Mouse (Mus musculus) layer of hippocampus, adult 9-11 months (tissue): ENCODE results near the gene Snx21.
"Not testable (repeated sequence)": the region's sequence is repeated elsewhere in the genome, so short reads cannot be mapped to it uniquely, and the experiment has no call there.

Experiments used
- DNase-seq: peaks from one replicate; pipeline ENCODE4 v3.0.0; 2022

Snx21 gene

DNA sequence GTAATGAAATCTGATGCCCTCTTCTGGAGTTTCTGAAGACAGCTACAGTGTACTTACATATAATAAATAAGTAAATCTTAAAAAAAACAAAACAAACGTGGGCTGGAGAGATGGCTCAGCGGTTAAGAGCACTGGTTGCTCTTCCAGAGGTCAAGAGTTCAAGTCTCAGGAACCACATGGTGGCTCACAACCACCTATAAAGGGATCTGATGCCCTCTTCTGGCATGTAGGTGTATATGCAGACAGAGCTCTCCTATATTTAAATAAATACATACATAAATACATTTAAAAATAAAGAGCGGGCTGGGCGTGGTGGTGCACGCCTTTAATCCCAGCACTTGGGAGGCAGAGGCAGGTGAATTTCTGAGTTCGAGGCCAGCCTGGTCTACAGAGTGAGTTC, 12.9 kb downstream of the Snx21 start:
- DNase-seq = not testable (repeated sequence)

GRCm38 (mm10) chr2:164800252-164801004, 14.8 kb downstream of the Snx21 start:
- DNase-seq = no peak

- no peak for DNase-seq
These were observed 17.7 kb downstream of the Snx21 start for GRCm38 (mm10) chr2:164803201-164803920.

DNA sequence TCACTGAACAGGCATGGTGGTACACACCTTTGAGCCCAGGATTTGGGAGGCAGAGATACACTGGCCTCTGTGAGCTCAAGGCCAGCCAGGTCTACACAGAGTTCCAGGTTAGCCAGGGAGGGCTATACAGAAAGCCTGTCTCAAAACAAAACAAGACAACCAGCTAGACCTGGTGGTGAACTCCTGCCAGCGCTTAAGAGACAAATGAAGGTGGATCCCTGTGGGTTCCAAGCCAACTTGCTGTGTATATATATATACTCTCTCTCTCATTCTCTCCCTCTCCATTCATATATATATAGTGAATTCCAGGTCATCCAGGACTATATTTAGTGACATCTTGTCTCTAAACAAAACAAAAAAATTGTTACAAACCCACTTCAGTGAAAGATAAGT, 18.3 kb downstream of the Snx21 start:
- DNase-seq = no peak

DNA sequence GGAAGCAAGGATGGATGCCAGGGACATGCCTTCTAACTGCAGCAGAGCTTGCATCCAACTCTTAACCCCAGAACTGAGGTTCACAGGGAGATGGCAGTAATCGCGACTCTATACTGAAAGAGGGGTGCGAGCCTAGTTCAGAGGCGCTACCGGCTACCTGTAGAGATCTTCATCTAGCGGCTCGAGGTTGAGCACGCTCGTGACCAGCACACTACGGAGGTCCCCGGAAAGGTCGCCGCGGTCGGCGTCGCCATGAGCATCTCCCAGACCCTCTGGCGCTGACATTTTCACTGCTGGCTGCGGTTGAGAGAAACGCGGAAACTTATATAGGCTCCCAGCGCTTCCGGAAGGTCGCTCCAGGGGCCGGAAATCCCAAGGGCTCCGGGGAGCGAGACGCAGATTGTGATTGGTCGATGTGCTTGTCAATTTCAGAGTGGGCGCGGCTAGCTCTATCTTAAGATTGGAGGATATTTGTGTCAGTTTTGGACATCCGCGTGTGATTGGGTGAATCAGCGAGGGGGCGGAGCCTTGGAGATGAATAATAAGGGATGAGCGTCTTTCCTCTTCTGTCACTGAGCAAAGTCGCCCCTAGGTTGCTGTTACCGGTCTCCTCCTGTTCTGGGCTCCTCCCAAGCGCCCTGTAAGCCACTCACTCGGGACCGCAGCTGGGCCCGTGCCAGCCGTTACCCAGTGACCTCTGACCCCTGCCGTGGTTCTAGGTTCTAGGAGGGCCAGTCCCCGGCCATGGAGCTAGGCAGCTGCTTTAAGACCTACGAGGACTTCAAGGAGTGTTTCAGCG, 19.1 kb downstream of the Snx21 start, which contains the start of the genes Acot8 and Zswim3:
Gene Acot8 (minus strand): TSS at position 350 of the 799 bp plus-strand sequence.
Gene Zswim3 (plus strand): TSS at position 566 of the 799 bp plus-strand sequence.
- DNase-seq = peak; percentile 98

DNA sequence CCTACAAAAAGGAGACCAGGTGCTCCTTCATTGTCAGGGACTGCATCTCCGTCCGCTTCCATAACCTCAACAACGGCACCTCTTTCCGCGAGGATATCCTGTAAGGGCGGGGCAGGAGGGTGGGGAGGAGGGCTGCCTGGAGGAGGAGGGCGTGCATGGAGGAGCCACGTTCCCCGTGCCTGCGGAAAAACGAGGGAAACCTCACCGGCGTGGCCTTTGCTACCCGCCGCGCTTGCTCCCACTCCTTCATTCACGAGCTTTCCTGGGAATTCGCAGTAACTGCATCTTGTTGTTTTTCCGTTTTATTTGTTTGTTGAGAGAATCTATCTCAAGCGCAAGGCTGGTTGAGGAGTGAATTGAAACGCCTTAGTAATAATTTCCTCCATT, 19.7 kb downstream of the Snx21 start:
- DNase-seq = no peak

GRCm38 (mm10) chr2:164806614-164807013, 21.0 kb downstream of the Snx21 start:
- no peak for DNase-seq

DNA sequence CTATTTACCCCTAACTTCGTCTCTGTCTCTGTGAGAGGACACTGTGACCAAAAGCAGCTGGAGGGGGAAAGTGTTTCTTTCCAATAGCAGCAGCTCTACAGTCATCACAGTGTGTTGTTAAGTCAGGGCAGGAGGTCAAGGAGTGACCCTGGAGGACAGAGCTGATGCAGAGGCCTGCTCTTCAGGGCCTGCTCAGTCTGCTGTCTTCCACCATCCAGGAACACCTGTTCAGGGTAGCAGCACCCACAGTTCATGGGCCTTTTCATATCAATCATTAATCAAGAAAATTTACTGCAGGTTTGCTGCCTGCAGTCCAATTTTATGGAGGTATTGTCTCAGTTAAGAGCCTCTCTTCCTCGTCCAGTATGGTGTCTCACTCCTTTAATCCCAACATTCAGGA, 27.9 kb downstream of the Snx21 start:
- DNase-seq = no peak

GRCm38 (mm10) chr2:164815348-164815747, 29.7 kb downstream of the Snx21 start:
- DNase-seq = no peak

- no peak for DNase-seq
These were observed 30.2 kb downstream of the Snx21 start for GRCm38 (mm10) chr2:164815821-164816220.

DNA sequence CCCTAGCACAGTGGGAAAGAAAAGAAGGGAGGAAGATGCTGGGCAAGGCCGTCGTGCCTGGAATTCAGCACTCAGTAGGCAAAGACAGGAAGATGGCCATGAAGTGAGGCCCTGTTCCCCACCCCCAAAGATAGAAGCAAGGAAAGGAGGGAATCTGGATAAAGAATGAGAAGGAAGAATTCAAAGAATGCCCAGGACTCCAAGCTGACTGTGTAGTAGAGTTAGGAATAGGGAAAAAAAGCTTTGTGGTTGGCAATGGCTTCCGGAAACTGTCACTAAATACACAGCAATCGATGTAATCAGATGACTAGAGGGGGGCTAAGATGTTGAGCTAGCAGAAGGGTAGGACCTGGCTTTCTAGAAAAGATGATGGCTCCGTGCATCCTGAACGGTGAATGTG, 31.6 kb downstream of the Snx21 start:
- no peak for DNase-seq

DNA sequence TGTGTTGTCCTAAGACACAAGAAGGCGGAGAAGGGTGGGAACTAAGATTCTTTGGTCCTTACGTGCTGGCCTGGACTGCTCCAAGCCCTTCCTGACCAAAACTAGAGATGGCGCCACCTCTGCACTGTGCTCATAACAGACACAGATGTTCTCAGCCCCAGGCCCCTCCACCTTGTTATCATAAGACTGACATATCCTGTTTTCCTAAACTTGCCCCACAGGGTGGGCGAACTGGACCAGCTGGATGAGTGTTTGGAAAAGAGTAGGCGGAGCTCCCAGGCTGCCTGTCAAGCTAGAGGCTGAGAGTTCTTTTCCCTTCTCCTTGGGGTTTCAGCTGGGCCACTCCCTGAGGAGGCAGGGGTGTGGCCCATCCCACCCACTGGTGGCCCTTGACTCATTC, 32.1 kb downstream of the Snx21 start:
- no peak for DNase-seq

DNA sequence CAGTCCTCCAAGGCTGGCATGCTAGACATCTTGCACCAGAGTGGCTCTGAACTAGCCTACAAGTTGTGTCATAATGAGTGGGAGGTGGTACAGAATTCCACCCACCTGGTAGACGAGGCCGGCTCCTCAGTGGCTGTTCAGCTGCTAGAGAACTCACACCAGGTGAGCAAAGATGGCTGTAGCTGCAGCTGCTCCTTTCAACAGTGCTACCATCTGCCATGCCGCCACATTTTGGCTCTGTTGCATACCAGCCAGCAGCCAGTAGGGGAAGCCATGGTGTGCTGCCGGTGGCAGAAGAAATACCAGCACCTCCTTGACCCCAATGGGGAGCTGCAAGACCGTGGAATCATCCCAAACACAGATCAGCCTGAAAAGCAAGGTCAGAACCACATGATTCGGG, 35.4 kb downstream of the Snx21 start:
- DNase-seq = no peak

DNA sequence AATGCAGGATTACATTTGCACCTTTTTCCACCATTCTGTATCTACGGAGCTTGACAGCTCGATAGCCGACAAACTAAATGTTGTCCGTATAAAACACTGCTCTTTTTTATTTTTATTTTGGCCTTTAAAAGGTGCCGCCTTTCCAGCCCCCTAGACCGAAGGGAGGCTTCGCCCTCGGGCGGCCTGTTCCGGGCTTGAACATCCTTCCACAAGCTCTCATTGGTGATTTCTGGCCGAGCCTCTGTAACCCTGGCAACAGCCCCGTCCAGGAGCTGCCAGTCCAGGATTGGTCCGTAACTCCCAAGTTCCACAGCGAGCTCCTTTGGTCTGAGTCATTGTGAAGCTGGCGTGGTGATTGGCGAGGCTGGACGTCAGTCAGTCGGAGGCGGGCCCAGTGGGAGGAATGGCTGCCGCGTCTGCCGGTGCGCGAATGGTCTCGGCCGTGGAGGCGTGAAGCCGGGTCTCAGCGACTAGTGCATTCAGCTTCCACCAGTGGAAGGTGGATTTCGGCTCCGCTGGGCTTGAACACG, 37.1 kb downstream of the Snx21 start, which contains the start of gene Zswim1:
Gene Zswim1 (plus strand): TSS at position 51 of the 530 bp plus-strand sequence.
- DNase-seq = peak; percentile 99

DNA sequence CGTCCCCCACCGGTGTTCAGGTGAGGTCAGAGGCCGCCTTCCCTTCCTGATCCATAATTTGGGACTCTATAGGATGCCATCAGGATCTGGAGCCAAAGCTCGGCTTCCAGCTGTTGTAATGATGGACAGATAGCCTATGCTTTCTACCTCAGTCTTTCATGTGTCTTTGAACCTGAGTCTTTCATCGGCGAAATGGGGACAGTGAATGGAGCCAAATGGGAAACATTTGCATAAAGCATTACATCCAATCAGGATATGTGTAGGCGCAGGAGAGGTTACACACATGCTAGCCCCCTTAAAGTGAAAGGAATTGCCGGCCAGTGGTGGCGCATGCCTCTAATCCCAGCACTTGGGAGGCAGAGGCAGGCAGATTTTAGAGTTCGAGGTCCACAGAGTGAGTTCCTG, 37.6 kb downstream of the Snx21 start:
- peak; percentile 51 for DNase-seq

DNA sequence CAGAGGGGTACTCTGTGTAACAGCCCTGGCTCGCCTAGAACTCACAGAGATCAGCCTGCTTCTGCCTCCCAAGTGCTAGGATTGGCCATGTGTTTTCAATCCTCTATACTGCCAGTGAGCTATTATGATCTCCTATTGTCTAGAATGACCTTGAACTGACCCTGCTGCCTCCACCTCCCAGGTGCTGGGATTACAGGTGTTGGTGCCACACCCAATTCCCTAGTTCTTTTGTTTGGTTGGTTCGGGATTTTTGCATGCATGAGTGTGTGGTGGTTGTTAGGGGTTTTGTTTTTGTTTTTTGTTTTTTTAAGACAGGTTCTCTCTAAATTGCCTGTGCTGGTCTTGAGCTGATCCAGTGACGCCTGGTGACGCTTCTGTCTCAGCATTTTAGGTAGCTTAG, 38.3 kb downstream of the Snx21 start:
- DNase-seq = no peak

GRCm38 (mm10) chr2:164825521-164825920, 39.9 kb downstream of the Snx21 start:
- no peak for DNase-seq

DNA sequence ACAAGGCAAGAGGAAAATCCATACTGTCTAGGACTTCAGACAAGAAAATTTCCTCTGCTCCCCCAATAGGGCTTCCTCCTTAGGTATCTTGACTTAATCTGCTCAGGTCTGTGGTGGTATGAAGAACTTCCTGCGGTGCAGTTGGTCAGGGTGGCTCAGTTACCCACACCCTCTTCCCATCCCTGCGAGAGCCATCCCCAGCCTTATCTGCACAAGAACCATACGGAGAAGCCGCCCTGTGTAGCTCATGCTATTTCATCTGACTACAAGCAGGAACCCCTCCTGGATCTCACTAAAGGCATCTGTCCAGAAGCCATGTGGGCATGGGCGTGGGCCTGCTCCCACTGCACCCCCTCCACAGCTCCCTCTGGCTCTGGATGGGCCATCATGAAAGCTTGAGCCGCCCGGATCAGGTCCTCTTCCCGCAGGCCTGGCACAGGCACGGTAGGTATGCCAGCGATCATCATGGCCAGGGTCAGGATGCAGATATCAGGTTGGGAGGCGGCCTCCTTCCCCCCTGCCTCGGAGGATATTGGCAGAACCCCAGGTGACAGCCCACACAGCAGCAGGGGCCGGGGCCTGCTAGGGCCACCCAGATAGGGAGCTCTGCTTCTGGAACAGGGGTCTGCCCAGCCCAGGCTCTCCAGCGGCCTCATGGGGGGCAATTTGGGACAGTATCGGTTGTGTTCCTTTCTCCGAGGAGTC, 41.7 kb downstream of the Snx21 start:
- DNase-seq = no peak

- no peak for DNase-seq
These were observed 42.8 kb downstream of the Snx21 start, which contains the start of gene Spata25 for GRCm38 (mm10) chr2:164828437-164828836. TSS of gene Spata25 (minus strand) at chr2:164828537.

DNA sequence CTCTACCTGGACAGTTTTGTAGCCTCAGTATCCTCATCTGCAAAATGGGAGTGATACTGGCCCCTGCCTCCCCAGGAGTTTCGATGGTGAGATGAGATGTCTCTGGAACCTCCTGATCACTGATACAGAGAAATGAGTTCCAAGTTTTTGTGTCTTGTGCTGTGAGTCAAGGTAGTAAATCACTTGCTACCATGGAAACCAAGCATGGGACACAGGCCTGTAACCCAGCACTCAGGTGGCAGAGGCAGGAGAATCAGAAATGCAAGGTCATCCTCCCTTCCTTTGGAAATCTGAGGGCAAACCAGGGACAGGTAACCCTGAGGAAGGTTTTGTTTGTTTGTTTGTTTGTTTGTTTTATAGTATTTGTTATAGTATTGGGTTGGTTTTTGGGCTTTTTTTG, 43.5 kb downstream of the Snx21 start:
- no peak for DNase-seq

GRCm38 (mm10) chr2:164831029-164831428, 45.4 kb downstream of the Snx21 start:
- DNase-seq = no peak

- no peak for DNase-seq
These were observed 46.6 kb downstream of the Snx21 start for GRCm38 (mm10) chr2:164832032-164832747.
